Mouse (Mus musculus): ENCODE data around the gene Card10. TPM values are rescaled to one million over a fixed set of nuclear protein-coding genes. Genes with fewer than 3 reads are reported as not detected.

Gene Card10
- polyA plus RNA-seq, 1 experiment from 2014 or later: 2.5 TPM

- H3K4me1 ChIP-seq (replicated peaks; ENCODE audit: control insufficient read depth, insufficient read depth, low read length): peaks cover 16% of the 10 kb centered on the region; the same call in 1 of the 2 replicates
- WGBS: 59% methylated on average over 11 of the region's 11 CpGs
- H3K36me3 ChIP-seq (replicated peaks; ENCODE audit: control insufficient read depth, insufficient read depth): no peaks in the 10 kb centered on the region
- ATAC-seq (ENCODE audit: low FRiP score): no peak
- H3K4me3 ChIP-seq (replicated peaks; ENCODE audit: low read length): no peak overlapping the region
- no peak for DNase-seq (ENCODE audit: low spot score)
- no peak overlapping the region for H3K27ac ChIP-seq
- H3K27me3 ChIP-seq (ENCODE audit: control insufficient read depth, insufficient read depth, low read length): peaks cover 31% of the 10 kb centered on the region
- peak overlapping the region; percentile 50 for H3K4me2 ChIP-seq (replicated peaks)
- no peak overlapping the region for H3K9ac ChIP-seq
- no peaks in the 10 kb centered on the region for H3K9me3 ChIP-seq (ENCODE audit: control insufficient read depth, low read length)
Observed at GRCm38 (mm10) chr15:78845321-78845720, 42.5 kb upstream of the Card10 start.

- WGBS: 35% methylated on average over 9 of the region's 9 CpGs
- Histone ChIP-seq H3K36me3 (replicated peaks; ENCODE audit: control insufficient read depth, insufficient read depth) (no peaks in the 10 kb centered on the region), H3K4me2 (replicated peaks) (peak overlapping the region; percentile 50), H3K4me3 (replicated peaks; ENCODE audit: low read length) (no peak overlapping the region), H3K27me3 (ENCODE audit: control insufficient read depth, insufficient read depth, low read length) (peaks cover 31% of the 10 kb centered on the region), H3K9me3 (ENCODE audit: control insufficient read depth, low read length) (no peaks in the 10 kb centered on the region), H3K4me1 (replicated peaks; ENCODE audit: control insufficient read depth, insufficient read depth, low read length) (peaks cover 22% of the 10 kb centered on the region; the same call in 1 of the 2 replicates), H3K9ac (no peak overlapping the region), H3K27ac (no peak overlapping the region)
- DNase-seq (ENCODE audit: low spot score) (no peak), ATAC-seq (ENCODE audit: low FRiP score) (no peak)
Observed at GRCm38 (mm10) chr15:78844791-78845190, 41.9 kb upstream of the Card10 start.

GRCm38 (mm10) chr15:78843581-78844469 lies 41.0 kb upstream of the Card10 start:
- peak overlapping the region; percentile 33 for H3K4me3 ChIP-seq (replicated peaks; ENCODE audit: low read length)
- ATAC-seq (ENCODE audit: low FRiP score) (no peak), DNase-seq (ENCODE audit: low spot score) (no peak)
- H3K4me2 ChIP-seq (replicated peaks): peak overlapping the region; percentile 50
- no peaks in the 10 kb centered on the region for H3K9me3 ChIP-seq (ENCODE audit: control insufficient read depth, low read length)
- H3K27me3 ChIP-seq (ENCODE audit: control insufficient read depth, insufficient read depth, low read length): peaks cover 31% of the 10 kb centered on the region
- 0 out of 2 replicates have a peak overlapping the region, but pooled peaks have one; percentile 44 for H3K27ac ChIP-seq
- H3K4me1 ChIP-seq (replicated peaks; ENCODE audit: control insufficient read depth, insufficient read depth, low read length): peaks cover 29% of the 10 kb centered on the region; the same call in 1 of the 2 replicates
- H3K36me3 ChIP-seq (replicated peaks; ENCODE audit: control insufficient read depth, insufficient read depth): no peaks in the 10 kb centered on the region
- H3K9ac ChIP-seq: peak overlapping the region; percentile 29; the same call in 1 of the 2 replicates
- 44% methylated on average over 21 of the region's 21 CpGs for WGBS

- ATAC-seq (ENCODE audit: low FRiP score) (peak; percentile 44; the same call in 1 of the 2 replicates), DNase-seq (ENCODE audit: low spot score) (no peak)
- H3K9me3 ChIP-seq (ENCODE audit: control insufficient read depth, low read length): no peaks in the 10 kb centered on the region
- peak within 1 kb of the TSS; percentile 33 for H3K4me3 ChIP-seq (replicated peaks; ENCODE audit: low read length)
- H3K27ac ChIP-seq: 0 out of 2 replicates have a peak within 1 kb of the TSS, but pooled peaks have one; percentile 44
- H3K27me3 ChIP-seq (ENCODE audit: control insufficient read depth, insufficient read depth, low read length): peaks cover 31% of the 10 kb centered on the region
- no peaks in the 10 kb centered on the region for H3K36me3 ChIP-seq (replicated peaks; ENCODE audit: control insufficient read depth, insufficient read depth)
- peak within 1 kb of the TSS; percentile 50 for H3K4me2 ChIP-seq (replicated peaks)
- peak within 1 kb of the TSS; percentile 50 for H3K9ac ChIP-seq
- under 1% methylated on average over 80 of the region's 86 CpGs for WGBS
- H3K4me1 ChIP-seq (replicated peaks; ENCODE audit: control insufficient read depth, insufficient read depth, low read length): peaks cover 29% of the 10 kb centered on the region; the same call in 1 of the 2 replicates
Observed at GRCm38 (mm10) chr15:78842371-78843163, 39.7 kb upstream of the Card10 start, which contains the start of gene Cdc42ep1. TSS of gene Cdc42ep1 (plus strand) at chr15:78842624.

- no peaks in the 10 kb centered on the region for H3K9me3 ChIP-seq (ENCODE audit: control insufficient read depth, low read length)
- no peak overlapping the region for H3K4me2 ChIP-seq (replicated peaks)
- 56% methylated on average over 6 of the region's 6 CpGs for WGBS
- peaks cover 31% of the 10 kb centered on the region for H3K27me3 ChIP-seq (ENCODE audit: control insufficient read depth, insufficient read depth, low read length)
- no peak overlapping the region for H3K27ac ChIP-seq
- ATAC-seq (ENCODE audit: low FRiP score): no peak
- no peaks in the 10 kb centered on the region for H3K36me3 ChIP-seq (replicated peaks; ENCODE audit: control insufficient read depth, insufficient read depth)
- H3K4me1 ChIP-seq (replicated peaks; ENCODE audit: control insufficient read depth, insufficient read depth, low read length): peaks cover 29% of the 10 kb centered on the region; the same call in 1 of the 2 replicates
- no peak overlapping the region for H3K4me3 ChIP-seq (replicated peaks; ENCODE audit: low read length)
- no peak for DNase-seq (ENCODE audit: low spot score)
- no peak overlapping the region for H3K9ac ChIP-seq
Observed at GRCm38 (mm10) chr15:78841161-78841790, 38.4 kb upstream of the Card10 start.

- ATAC-seq (ENCODE audit: low FRiP score) (no peak), DNase-seq (ENCODE audit: low spot score) (no peak)
- H3K36me3 ChIP-seq (replicated peaks; ENCODE audit: control insufficient read depth, insufficient read depth): no peaks in the 10 kb centered on the region
Observed at GRCm38 (mm10) chr15:78840751-78841150, 37.9 kb upstream of the Card10 start.

GRCm38 (mm10) chr15:78840241-78840640 lies 37.4 kb upstream of the Card10 start:
- Histone ChIP-seq H3K9ac (no peak overlapping the region), H3K27me3 (ENCODE audit: control insufficient read depth, insufficient read depth, low read length) (peaks cover 31% of the 10 kb centered on the region), H3K9me3 (ENCODE audit: control insufficient read depth, low read length) (no peaks in the 10 kb centered on the region), H3K4me3 (replicated peaks; ENCODE audit: low read length) (no peak overlapping the region), H3K4me2 (replicated peaks) (no peak overlapping the region), H3K36me3 (replicated peaks; ENCODE audit: control insufficient read depth, insufficient read depth) (no peaks in the 10 kb centered on the region), H3K4me1 (replicated peaks; ENCODE audit: control insufficient read depth, insufficient read depth, low read length) (peaks cover 37% of the 10 kb centered on the region), H3K27ac (no peak overlapping the region)
- WGBS: 62% methylated on average over 3 of the region's 3 CpGs
- no peak for ATAC-seq (ENCODE audit: low FRiP score)
- no peak for DNase-seq (ENCODE audit: low spot score)

More at GRCm38 (mm10) chr15:78840751-78841150, 37.9 kb upstream of the Card10 start:
- H3K9me3 ChIP-seq (ENCODE audit: control insufficient read depth, low read length): no peaks in the 10 kb centered on the region
- H3K9ac ChIP-seq: no peak overlapping the region
- 43% methylated on average over 11 of the region's 11 CpGs for WGBS
- H3K27ac ChIP-seq: no peak overlapping the region
- peaks cover 32% of the 10 kb centered on the region for H3K4me1 ChIP-seq (replicated peaks; ENCODE audit: control insufficient read depth, insufficient read depth, low read length)
- H3K4me3 ChIP-seq (replicated peaks; ENCODE audit: low read length): no peak overlapping the region
- H3K27me3 ChIP-seq (ENCODE audit: control insufficient read depth, insufficient read depth, low read length): peaks cover 31% of the 10 kb centered on the region
- no peak overlapping the region for H3K4me2 ChIP-seq (replicated peaks)

GRCm38 (mm10) chr15:78839744-78840143 lies 36.9 kb upstream of the Card10 start:
- H3K27me3 ChIP-seq (ENCODE audit: control insufficient read depth, insufficient read depth, low read length): peaks cover 30% of the 10 kb centered on the region
- 0% methylated on average over 2 of the region's 2 CpGs for WGBS
- H3K9ac ChIP-seq: no peak overlapping the region
- peaks cover 42% of the 10 kb centered on the region for H3K4me1 ChIP-seq (replicated peaks; ENCODE audit: control insufficient read depth, insufficient read depth, low read length)
- no peak overlapping the region for H3K4me2 ChIP-seq (replicated peaks)
- H3K36me3 ChIP-seq (replicated peaks; ENCODE audit: control insufficient read depth, insufficient read depth): no peaks in the 10 kb centered on the region
- no peak overlapping the region for H3K4me3 ChIP-seq (replicated peaks; ENCODE audit: low read length)
- H3K27ac ChIP-seq: peak overlapping the region; percentile 22; the same call in 1 of the 2 replicates
- DNase-seq (ENCODE audit: low spot score) (no peak), ATAC-seq (ENCODE audit: low FRiP score) (no peak)
- H3K9me3 ChIP-seq (ENCODE audit: control insufficient read depth, low read length): no peaks in the 10 kb centered on the region

All from hindbrain, embryonic 14.5 days (tissue).